Mouse (Mus musculus) ES-E14 (cell line): Measurements from ENCODE around the gene Pla2g16.

ENCODE experiments used
- CHD2 ChIP-seq: IDR thresholded peaks from 2 replicates; pipeline ENCODE4 v1.6.1; 2014; ENCODE audit warnings: mild to moderate bottlenecking, low read depth, low read length, inconsistent platforms
- MAFK ChIP-seq: IDR thresholded peaks from 2 replicates; pipeline ENCODE4 v1.6.1; 2014; ENCODE audit warnings: mild to moderate bottlenecking, low read depth, low read length, inconsistent platforms; ENCODE audit not compliant: insufficient read depth
- ZC3H11A ChIP-seq: IDR thresholded peaks from 2 replicates; pipeline ENCODE4 v1.6.1; 2012; ENCODE audit warnings: low read depth, mild to moderate bottlenecking, inconsistent platforms, low read length, borderline replicate concordance

DNA sequence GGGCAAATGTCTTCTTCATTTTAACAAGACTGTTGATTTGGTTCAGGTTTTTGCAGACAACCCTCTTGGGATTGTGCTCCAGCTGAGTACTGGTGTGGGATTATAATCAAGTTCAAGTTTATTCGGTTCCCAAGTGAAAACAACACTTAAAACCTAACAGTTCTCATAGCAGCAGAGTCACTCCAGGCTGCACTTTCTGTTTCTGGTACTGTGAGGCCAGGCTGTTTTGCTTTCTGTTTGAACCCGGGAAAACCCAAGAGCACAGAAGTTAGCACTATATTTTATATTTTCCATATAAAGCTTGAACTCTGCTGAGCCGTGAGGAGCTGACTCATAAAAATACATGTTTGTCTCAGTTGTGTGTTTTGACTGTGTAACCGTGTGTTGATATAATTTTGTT lies 1.4 kb downstream of the Pla2g16 start:
- TF ChIP-seq MAFK = no peak
- TF ChIP-seq ZC3H11A = no peak
- TF ChIP-seq CHD2 = no peak
